Mouse (Mus musculus) left cerebral cortex, postnatal 14 days (tissue): ENCODE measurements around the gene Ccdc9. TPM values are rescaled to one million over a fixed set of nuclear protein-coding genes. Genes with fewer than 3 reads are reported as not detected.

Experiments
- DNase-seq, 2 experiments: peaks; one replicate each; pipeline ENCODE4 v3.0.0; 2021 to 2022; ENCODE audit warnings: low spot score in 2 of 2, mixed read lengths in 1 of 2
- intact Hi-C: fragments of 180-260 bp; cut with DNase I; formaldehyde crosslinking; loops from one replicate; pipeline ENCODE4 v1.15.1; 2025
- total RNA-seq, 2 experiments: library from RNA; stranded (reverse); gene quantifications; 2 replicates each; pipeline ENCODE4 v1.2.3; 2021

Gene Ccdc9
- total RNA-seq, 2 experiments from 2014 or later, result 85.2 to 87.3 TPM

- intact Hi-C loops, result no loop called here
- no peak for DNase-seq
These were observed 44.8 kb downstream of the Ccdc9 start for GRCm38 (mm10) chr7:16241787-16242186.

GRCm38 (mm10) chr7:16240978-16241303 is 45.7 kb downstream of the Ccdc9 start:
- no peak for DNase-seq
- intact Hi-C loops, result no loop called here

GRCm38 (mm10) chr7:16240281-16240977 is 46.2 kb downstream of the Ccdc9 start:
- DNase-seq, result no peak
- intact Hi-C loops, result no loop called here

- peak in 1 of 2 experiments; percentile 28 for DNase-seq
- intact Hi-C loops, result no loop called here
These were observed 47.0 kb downstream of the Ccdc9 start for GRCm38 (mm10) chr7:16239554-16239997.

- intact Hi-C loops, result loop anchor here (5.0 kb wide), 1 partner anchor 32 kb away; no protein-coding TSS in a partner anchor
- no peak for DNase-seq
These were observed 56.7 kb downstream of the Ccdc9 start for GRCm38 (mm10) chr7:16229869-16230268.

Other genes with a start within 250 kb of the Ccdc9 start
- gene Bicra, start 238.9 kb downstream of the Ccdc9 start, total RNA-seq, result 10 to 100 TPM; 14.6 to 16.9 TPM
- gene Zfp541, start 225.0 kb downstream of the Ccdc9 start, total RNA-seq, result under 1 TPM; 0.40 to 0.59 TPM
- gene Napa, start 188.3 kb downstream of the Ccdc9 start, total RNA-seq, result 100 to 1,000 TPM; 241 to 246 TPM
- 10 to 100 TPM; 41.7 to 47.5 TPM for gene Kptn, start 166.9 kb downstream of the Ccdc9 start, total RNA-seq
- 100 to 1,000 TPM; 343 to 360 TPM for gene Slc8a2, start 157.0 kb downstream of the Ccdc9 start, total RNA-seq
- gene Meis3, start 111.7 kb downstream of the Ccdc9 start, total RNA-seq, result 10 to 100 TPM; 37.9 to 40.2 TPM
- 10 to 100 TPM; 10.7 to 11.2 TPM for gene Dhx34, start 64.8 kb downstream of the Ccdc9 start, total RNA-seq
- gene C5ar2, start 42.6 kb downstream of the Ccdc9 start, total RNA-seq, result under 1 TPM; 0.51 to 0.59 TPM
- 1 to 10 TPM in 1 of 2 experiments, under 1 TPM in 1; 0.70 to 1.7 TPM for gene C5ar1, start 27.3 kb downstream of the Ccdc9 start, total RNA-seq
- 10 to 100 TPM; 30.3 to 30.8 TPM for gene Inafm1, start 13.2 kb downstream of the Ccdc9 start, total RNA-seq
- gene Bbc3, start 21.6 kb upstream of the Ccdc9 start, total RNA-seq, result 10 to 100 TPM; 22.3 to 23.0 TPM
- gene Sae1, start 101.0 kb upstream of the Ccdc9 start, total RNA-seq, result 100 to 1,000 TPM; 103 to 108 TPM
- gene Zc3h4, start 114.1 kb upstream of the Ccdc9 start, total RNA-seq, result 10 to 100 TPM; 55.1 to 55.7 TPM
- gene Tmem160, start 166.0 kb upstream of the Ccdc9 start, total RNA-seq, result 10 to 100 TPM; 90.4 to 90.8 TPM
- 10 to 100 TPM; 13.4 to 14.8 TPM for gene Npas1, start 190.9 kb upstream of the Ccdc9 start, total RNA-seq